Mouse (Mus musculus) thymus, postnatal 10 days (tissue): ENCODE data around the gene Neil3.

Source experiments
- DNase-seq, 2 experiments: peaks; one replicate each; pipeline ENCODE4 v3.0.0; 2021; ENCODE audit warnings: low spot score in 2 of 2

Gene Neil3

DNA sequence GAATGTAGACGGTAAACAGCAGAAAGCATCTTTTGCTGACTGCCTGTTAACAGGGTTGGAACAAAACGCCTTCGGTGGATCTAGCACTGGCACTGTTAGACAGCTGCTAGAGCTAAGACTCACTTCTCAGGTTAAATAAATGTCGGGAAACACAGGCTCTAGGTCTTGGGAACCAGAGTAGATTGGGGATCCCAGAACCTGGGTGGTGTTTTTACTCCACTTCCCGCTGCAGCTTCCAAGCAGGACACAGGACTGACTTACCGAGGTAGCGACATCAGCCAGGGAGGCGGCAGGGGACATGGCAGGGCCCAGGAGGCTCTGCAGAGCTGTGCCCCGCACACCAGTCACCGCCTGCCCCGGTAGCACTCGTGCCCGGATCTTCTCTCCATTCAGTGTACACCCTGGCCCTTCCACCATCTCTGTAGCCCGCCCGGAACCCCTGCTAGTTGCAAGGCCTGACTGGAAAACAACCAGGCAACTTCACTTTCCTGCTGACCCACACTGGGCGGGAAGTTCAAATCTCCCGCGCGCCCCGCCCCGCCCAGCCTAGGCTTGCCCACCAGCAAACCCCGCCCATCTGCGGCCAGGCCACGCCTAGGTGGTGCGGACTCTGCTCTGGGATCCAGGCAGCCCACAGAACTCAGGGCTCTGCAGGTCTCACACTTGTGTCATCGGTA, at the start of gene Neil3:
Gene Neil3 (minus strand): TSS at position 571 of the 677 bp plus-strand sequence.
- DNase-seq, result peak; percentile 71 to 78

DNA sequence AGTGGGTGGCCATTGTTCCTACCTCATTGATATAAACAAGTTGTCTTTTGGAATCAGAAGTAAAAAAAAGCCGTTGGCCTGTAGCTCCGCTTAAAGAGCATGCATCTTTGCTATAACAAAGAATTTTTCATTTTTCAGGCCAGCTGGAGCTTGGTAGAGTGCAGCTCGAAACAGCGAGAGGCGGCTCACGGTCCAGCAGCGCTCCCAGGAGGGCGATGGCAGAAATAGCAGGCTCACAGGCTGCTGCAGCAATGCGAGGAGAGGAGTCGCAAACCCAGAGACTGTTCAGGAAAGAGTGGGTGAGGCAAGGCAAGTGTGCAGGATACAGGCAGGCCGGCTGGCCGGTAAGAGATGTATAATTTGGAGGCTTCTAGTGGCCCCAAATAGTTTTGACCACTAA, 42.0 kb upstream of the Neil3 start:
- no peak for DNase-seq

DNA sequence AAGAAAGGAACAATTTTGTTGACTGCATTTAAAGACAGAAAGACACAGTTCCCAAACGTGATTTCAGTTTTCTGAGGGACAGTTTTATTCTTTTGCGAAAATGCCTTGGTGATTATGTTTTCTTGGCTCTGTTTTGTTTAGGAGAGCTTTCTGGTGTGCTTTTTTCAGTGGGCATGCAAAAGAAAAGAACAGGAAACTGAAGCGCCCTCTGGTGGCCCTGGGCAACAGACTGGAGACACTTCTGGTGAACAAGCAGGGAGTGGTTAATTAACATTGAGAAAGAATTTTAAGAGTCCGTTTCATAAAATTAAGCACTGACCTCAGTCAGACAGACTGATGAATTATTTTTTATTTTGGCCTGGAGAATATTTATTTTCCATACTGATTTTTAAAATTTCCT, 25.1 kb upstream of the Neil3 start:
- DNase-seq, result peak; percentile 12 to 66

DNA sequence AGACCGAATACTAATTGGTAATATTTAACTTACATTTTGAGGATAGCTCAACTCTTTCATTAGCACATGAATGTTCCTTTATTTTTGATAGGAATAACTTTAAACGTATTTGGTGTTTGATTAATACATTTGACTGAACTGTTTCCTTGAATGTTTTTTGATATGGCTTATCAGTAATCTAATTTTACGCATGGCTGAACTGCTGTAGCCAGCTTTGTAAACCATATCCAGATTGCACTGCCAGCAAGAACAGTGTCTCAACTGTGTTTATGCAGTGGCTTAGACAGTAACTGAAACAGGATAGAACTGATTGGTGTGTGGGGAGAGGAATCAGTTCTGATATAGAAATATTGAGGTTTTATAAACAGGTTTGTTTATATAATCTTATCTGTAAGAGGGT, 22.6 kb upstream of the Neil3 start:
- no peak for DNase-seq

DNA sequence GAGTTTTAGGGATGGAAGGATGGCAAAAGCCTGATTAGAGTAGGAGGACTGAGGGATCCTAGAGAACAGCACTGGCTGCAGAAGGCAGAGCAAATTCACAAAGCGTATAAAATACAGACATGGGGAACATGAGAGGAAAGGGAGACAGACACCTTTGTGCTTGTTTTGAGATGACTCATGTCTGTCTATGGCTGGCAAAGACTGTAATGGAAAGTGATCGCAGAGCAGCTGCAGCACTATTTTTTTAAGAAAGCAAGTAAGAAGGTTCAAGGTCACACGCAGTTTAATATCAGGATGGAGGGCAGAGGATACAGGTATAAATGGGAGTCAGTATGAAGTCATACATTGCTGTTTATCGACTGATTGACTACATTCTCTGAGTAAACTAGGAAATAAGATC, 8.2 kb downstream of the Neil3 start:
- no peak for DNase-seq

DNA sequence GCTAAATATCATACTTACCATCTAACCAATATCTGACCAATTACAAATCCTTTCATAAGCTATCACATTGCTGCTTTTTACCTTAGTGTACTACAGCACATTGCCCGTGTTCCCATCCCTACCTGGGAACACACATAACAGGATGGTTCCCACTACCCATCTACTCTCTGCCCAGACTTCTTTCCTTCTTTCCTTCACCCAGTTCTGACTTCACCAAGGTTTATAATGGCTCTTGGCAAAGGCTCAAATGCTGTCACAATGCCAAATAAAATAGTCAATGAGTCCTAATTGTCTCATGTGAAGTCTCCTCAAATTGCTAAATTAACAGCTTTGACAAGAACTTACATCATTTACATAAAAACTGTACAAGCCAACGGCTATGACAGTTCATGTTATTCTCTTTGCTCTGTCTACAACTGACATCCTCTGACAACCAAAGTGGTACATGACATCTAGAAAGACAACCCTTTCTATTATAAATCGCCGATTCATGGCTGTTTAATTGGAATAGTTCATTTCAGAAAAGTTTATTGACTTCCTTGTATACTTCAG, 9.9 kb downstream of the Neil3 start:
- no peak for DNase-seq

DNA sequence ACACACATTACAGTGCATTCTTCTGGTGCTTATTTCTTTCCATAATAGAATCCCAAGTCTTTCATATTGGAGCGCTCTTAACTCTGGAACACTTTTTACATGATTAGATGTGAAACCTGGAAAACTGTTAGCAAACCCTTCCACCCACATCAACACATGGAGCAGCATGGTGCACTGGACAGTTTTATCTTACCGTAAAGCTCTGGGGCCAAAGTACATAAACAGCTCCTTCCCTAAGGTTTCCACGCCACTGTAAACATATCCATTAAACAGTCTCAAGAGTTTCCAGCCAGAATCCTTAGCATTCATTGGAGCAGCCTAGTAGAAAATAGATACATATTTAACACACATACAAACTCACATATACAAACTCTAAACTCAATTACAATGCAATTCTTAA, 15.4 kb downstream of the Neil3 start:
- no peak for DNase-seq

DNA sequence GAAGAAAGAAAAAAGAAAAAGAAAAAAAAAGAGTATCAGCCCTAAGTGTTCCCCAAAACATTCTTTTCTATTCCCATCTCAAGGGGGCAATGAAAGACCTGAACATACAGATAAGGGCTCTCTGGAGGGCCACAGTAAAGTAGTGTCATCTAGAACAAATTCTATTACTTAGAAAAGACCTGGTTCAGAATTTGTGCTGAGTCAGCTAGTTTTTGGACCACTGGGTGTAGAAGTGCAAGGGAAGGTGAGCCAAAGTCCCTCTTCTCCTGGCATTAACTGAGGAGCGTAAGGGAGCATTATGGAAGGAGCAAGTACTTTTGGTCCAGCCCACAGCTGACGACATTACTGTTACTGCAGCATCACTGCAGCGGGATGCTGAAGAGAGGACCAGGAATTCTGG, 19.7 kb downstream of the Neil3 start:
- DNase-seq, result no peak

DNA sequence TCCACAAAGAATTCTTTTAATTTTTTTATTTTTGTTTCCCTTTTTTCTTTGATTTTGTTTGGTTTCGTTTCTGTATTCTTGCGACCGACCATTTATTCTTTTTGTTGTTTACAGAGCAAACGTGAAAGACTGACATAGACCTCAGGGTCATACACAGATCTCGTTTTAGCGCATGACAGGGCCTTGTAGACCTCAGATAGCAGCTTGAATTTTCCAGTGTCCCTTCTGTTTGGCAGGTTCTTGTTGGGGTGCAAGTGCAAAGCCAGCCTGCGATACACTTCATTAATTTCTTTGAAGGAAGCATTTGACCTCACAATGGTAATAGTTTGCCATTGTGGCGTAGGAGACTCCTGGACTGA, 24.6 kb downstream of the Neil3 start:
- DNase-seq, result no peak

DNA sequence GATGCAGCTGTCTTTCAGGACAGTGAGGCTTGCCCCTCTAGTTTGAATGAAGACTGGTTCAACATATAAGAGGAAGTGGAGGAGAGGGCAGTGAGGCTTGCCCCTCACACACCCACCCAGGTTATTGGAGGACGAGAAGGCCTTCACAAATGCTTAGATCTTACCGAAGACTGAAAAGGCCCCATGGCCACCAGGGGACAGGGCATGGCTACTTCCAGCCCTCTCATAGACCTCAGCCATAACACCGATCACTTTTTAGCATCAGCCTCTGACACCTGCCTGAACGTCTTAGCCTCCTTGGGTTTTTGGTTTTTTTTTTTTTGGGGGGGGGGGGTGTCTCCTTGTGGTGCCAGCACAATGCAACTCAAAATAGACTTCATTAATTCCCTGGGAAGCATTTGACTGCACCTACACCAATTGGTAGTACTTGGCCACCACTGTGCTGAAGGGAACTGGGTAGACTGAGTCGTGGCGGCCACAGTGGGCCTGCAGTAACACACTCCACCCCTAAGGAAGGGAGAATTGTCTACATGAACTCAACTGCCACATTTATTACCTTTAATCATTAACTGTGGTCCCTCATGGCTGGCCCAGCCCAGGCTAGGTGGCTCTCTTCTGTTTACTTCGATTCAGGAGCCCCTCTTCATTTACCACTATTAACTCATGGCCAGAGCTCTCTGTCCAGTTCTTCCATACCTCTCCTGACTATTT, 25.1 kb downstream of the Neil3 start:
- no peak for DNase-seq

DNA sequence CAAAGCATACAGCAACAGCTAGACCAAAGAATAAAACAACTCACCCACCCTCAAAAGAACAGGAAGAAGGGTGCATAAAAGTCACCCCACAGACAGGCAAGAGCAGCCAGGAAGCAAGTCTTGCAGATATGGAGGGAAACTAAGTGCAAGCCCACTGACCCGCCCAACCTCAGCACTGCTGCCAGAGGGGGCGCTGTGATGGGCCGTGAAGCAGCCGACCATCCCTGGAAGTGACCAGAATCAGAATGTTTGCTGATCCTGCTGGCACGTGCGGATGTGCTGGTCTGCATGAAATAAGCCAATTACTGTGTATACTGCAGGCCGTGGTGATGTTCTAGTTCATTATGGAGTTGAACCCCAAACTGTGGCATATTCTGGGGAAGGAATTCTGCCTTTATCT, 26.6 kb downstream of the Neil3 start:
- DNase-seq, result peak in 1 of 2 experiments; percentile 23

DNA sequence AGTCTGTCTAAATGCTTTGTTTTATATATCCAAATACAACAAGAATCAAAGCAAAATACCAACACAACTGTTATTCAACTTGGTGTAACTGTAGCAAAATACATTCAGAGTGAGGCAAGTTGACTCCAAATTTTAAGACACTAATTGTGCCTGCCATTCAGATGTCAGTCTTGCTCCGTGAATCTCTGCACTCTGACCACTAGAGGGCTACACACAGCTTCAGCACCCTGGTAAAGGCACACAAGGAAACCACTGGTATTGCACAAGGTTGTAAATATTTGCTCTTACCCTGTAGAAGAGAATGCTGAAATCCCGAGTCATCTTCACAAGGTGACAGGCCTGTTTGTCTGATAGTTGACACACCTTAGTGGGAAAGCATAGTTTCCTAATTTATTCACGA, 31.8 kb downstream of the Neil3 start:
- peak in 1 of 2 experiments; percentile 14 for DNase-seq

DNA sequence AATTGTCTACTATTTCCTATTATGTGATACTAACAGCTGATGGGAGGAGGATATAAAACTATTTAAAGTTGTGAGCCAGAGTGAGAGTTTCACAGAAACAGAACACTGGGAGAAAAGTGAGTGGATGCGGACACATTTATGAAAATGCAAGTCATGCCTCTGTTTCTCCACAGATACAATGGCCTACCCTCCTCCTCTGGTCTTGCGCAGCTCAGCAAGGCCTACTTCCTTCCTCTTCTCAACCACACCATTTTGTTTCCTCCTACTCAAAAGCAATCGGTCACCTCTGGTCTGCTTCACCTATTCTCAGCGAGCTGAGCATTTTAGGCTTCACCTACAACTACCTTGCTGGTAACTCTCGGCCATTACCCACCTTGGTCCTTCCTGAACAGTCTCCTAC, 34.0 kb downstream of the Neil3 start:
- DNase-seq, result no peak

DNA sequence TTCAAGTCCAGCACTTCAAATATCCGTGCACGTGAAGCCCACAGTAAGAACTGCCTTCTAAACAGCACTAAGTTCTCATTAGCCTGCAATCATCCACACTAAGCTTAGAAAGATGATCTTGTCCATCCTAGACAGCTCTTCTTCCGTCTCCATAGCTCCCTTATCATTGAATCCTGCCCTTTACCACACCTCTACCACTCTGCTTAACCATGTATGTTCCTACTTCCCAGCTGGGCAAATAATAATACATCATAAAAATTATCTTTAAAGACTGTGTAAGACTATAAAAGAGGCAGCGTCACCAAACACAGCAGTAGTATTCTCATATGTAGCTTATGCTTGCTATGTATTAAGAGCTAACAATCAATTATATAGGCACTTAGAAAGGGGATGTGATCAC, 35.2 kb downstream of the Neil3 start:
- no peak for DNase-seq

DNA sequence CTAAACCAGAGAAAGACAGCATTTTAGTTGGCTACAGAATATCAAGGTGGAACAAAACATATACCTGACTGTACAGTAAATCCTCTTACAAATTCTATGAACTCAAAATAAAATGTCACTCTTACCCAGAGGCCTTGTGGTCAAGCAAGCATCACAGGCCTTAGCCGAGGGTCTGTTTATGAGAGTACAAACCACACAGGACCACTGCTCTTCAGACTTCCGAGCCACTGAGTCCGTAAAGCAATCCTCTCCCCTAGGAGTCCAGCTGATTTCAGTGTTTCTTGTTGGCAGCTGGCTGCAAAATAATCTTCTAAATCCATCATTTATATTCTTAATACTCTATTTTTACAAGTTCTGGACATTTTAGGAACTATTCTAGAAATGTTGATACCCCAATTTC, 38.0 kb downstream of the Neil3 start:
- DNase-seq, result no peak

DNA sequence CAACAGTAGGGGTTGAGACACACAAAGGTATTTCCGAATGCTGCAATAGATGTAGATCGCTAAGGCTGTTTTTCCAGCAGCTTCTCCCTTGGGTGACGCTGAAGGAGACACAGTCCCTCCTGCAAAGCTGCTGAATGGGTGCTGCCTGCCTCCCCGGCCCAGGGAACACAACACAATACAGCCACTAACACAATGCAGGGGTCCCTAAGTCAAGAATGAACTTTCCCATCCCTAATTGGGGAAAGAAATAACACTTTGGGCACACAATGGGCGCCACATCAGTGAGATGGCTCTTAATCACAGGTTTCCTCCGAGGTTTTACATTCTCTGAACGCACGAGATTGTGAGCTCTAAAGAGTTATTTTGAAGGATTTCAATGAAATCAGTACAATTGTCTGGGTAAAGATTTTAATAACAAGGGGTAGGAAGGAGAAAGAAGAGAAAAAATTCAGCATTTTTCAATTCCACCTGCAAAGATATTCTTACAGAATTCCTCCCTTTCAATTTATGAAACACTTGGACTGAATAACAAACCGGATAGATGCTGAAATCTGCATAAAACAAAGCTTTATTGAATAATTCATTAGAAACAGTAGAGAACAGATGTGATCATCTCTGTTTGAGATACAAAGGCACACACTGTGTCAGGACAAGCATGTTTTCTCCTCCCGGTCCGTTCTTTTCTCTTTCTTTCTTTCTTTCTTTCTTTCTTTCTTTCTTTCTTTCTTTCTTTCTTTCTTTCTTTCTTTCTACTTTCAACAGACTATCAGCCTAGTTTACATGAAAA, 38.6 kb downstream of the Neil3 start:
- no peak for DNase-seq

DNA sequence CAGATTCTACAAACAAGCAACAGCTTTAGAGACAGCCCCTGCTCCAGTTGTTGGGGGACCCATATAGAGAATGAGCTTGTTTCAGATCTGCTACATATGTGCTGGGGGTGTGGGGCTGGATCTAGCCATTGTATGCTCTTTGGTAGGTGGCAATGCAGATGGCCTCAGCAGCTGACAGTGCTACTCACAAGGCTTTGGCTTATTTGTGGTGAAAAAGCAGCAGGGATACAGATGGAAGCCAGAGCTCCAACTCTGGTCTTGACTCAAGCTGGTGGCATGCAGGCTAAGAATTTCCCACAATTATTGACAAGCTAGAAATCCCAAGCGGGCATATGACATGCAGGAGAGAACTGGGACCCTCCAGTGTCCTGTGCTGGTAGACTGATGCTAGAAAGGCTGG, 40.8 kb downstream of the Neil3 start:
- no peak for DNase-seq

DNA sequence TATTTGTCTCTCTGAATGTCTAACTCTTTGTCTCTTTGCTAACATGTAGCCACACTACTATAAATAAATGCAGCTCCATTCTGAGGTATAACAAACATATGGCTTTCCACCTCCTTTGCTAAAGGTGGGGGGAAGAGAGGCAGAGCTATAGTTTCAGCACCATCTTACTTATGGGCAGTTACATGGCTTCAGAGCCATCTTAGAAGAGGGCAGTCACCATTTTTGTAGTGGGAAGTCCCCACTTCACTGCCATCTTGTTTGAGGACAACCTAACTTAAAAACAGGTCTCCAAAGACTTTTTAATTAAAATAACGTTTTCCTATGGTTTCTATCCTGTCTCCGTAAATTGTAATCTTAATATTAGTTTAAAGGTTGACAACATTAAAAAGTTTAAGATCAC, 47.1 kb downstream of the Neil3 start:
- no peak for DNase-seq

DNA sequence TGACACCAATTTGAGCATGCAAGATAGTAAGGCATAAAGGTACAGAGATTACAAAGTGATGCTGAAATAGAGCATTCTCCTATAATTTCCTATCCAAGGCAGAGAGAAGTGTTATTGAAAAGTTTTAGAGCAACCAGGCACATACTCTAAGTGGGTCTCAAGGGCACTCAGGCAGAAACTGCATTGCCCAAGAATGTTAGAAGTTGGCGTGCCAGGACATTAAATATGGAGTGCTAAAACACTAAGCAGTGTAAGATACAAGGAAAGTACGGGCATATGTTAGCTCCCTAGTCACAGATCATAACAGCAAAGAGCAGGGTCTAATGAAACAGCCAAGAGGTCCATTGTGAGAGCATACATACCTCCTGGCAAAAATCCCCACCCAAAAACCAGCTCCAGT, 65.3 kb downstream of the Neil3 start:
- DNase-seq, result no peak

DNA sequence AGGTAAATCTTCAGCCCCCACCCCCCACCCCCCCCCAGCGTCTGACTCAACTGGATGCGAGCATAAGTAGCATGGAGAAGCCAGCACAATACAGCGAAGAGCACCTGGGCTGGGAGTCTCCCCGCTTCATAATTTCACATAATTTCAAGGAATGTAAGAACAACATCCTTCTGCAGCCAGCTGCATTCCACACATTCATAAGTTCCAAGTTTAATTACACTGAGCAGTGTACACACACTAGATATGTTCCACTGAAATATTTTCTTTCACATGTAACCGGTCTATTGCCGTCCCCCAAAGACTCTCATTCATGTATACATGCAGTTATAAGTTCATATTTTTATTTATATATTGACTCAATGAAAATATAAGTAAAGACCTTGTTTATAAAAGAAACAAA, 72.6 kb downstream of the Neil3 start:
- no peak for DNase-seq

DNA sequence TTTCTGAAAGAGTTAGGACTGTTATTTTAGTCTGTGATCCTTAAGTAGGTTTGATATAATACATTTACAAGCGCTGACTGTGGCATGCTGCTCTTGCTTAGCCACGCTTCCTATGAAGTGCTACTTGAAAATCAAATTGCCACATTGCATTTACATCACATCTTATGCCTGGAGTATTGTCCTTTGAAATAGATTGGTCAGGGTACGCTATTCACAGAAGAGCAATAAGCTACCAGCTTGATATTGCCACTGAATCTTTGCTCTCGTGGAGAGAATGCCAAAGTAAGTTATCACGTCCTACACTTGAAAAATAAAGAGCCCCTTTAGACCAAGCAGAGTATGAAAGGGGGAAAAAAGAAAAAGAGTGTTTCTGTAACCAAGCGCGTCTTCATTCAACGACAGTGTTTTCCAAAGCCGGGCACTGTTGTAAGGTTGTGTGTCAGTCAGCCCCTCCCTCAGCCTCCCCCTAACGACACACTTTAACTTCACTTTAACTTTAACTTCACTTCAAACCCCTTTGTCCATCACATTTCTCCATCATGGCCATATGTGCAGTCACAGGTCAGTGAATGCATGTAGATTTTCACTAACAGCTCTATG, 76.3 kb downstream of the Neil3 start:
- no peak for DNase-seq

DNA sequence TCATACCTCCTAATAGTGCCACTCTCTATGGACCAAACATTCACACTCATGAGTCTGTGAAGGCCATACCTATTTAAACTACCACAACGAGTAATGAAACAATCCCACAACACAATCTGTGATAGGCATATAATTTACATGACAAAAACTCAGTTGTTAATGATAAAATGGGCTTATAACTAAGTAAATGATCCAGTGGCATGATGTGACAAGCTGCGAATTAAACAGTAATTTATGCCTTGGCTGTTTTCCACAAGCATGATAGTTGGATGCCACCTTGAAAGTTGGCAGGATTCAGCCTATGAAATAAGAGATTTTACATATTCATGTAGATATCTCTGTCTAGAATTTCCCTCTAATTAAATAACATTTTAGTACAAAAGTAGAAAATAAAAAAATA, 99.3 kb downstream of the Neil3 start:
- DNase-seq, result no peak
